Mouse (Mus musculus): ENCODE measurements around the gene Fbxw7. TPM values are rescaled to one million over a fixed set of nuclear protein-coding genes. Genes with fewer than 3 reads are reported as not detected.
A peak's percentile ranks its signal among the peaks of the same experiment; 100 is the strongest.
"Not testable (repeated sequence)": the region's sequence is repeated elsewhere in the genome, so short reads cannot be mapped to it uniquely, and the experiment has no call there.

Fbxw7 gene
- total RNA-seq, 2 experiments from 2014 or later: 8.4 to 10.0 TPM

- ATAC-seq (replicated peaks; ENCODE audit: poor library complexity): peak; percentile 58
These were observed 11.3 kb downstream of the Fbxw7 start for GRCm38 (mm10) chr3:84826405-84826804.

GRCm38 (mm10) chr3:84826938-84827337, 11.9 kb downstream of the Fbxw7 start:
- no peak for ATAC-seq (replicated peaks; ENCODE audit: poor library complexity)

- peak; percentile 70 for ATAC-seq (replicated peaks; ENCODE audit: poor library complexity)
These were observed 12.5 kb downstream of the Fbxw7 start for GRCm38 (mm10) chr3:84827617-84828016.

- no peak for ATAC-seq (replicated peaks; ENCODE audit: poor library complexity)
These were observed 14.3 kb downstream of the Fbxw7 start for GRCm38 (mm10) chr3:84829366-84829765.

GRCm38 (mm10) chr3:84836029-84836428, 21.0 kb downstream of the Fbxw7 start:
- ATAC-seq (replicated peaks; ENCODE audit: poor library complexity): 0 out of 2 replicates have a peak, but pooled peaks have one; percentile 42

- ATAC-seq (replicated peaks; ENCODE audit: poor library complexity): peak; percentile 37
These were observed 22.9 kb downstream of the Fbxw7 start for GRCm38 (mm10) chr3:84837984-84838383.

GRCm38 (mm10) chr3:84839499-84839898, 24.4 kb downstream of the Fbxw7 start:
- no peak for ATAC-seq (replicated peaks; ENCODE audit: poor library complexity)

GRCm38 (mm10) chr3:84841271-84841670, 26.2 kb downstream of the Fbxw7 start:
- no peak for ATAC-seq (replicated peaks; ENCODE audit: poor library complexity)

- ATAC-seq (replicated peaks; ENCODE audit: poor library complexity): peak; percentile 88
These were observed 27.7 kb downstream of the Fbxw7 start for GRCm38 (mm10) chr3:84842793-84843192.

GRCm38 (mm10) chr3:84843594-84843993, 28.5 kb downstream of the Fbxw7 start:
- ATAC-seq (replicated peaks; ENCODE audit: poor library complexity): peak; percentile 71

- peak; percentile 87 for ATAC-seq (replicated peaks; ENCODE audit: poor library complexity)
These were observed 33.7 kb downstream of the Fbxw7 start for GRCm38 (mm10) chr3:84848798-84849197.

- no peak for ATAC-seq (replicated peaks; ENCODE audit: poor library complexity)
These were observed 35.4 kb downstream of the Fbxw7 start for GRCm38 (mm10) chr3:84850418-84850817.

GRCm38 (mm10) chr3:84851801-84852200, 36.7 kb downstream of the Fbxw7 start:
- ATAC-seq (replicated peaks; ENCODE audit: poor library complexity): no peak

- ATAC-seq (replicated peaks; ENCODE audit: poor library complexity): no peak
These were observed 37.8 kb downstream of the Fbxw7 start for GRCm38 (mm10) chr3:84852877-84853276.

GRCm38 (mm10) chr3:84854440-84854839, 39.4 kb downstream of the Fbxw7 start:
- ATAC-seq (replicated peaks; ENCODE audit: poor library complexity): peak; percentile 82

- no peak for ATAC-seq (replicated peaks; ENCODE audit: poor library complexity)
These were observed 45.6 kb downstream of the Fbxw7 start for GRCm38 (mm10) chr3:84860669-84861068.

- ATAC-seq (replicated peaks; ENCODE audit: poor library complexity): not testable (repeated sequence)
These were observed 46.7 kb downstream of the Fbxw7 start for GRCm38 (mm10) chr3:84861817-84862216.

GRCm38 (mm10) chr3:84865684-84866083, 50.6 kb downstream of the Fbxw7 start:
- ATAC-seq (replicated peaks; ENCODE audit: poor library complexity): no peak

GRCm38 (mm10) chr3:84866866-84867265, 51.8 kb downstream of the Fbxw7 start:
- ATAC-seq (replicated peaks; ENCODE audit: poor library complexity): no peak

GRCm38 (mm10) chr3:84867434-84867975, 52.4 kb downstream of the Fbxw7 start:
- peak; percentile 37; the same call in 1 of the 2 replicates for ATAC-seq (replicated peaks; ENCODE audit: poor library complexity)

GRCm38 (mm10) chr3:84867991-84868390, 52.9 kb downstream of the Fbxw7 start:
- ATAC-seq (replicated peaks; ENCODE audit: poor library complexity): no peak

GRCm38 (mm10) chr3:84870126-84870525, 55.1 kb downstream of the Fbxw7 start:
- no peak for ATAC-seq (replicated peaks; ENCODE audit: poor library complexity)

- ATAC-seq (replicated peaks; ENCODE audit: poor library complexity): no peak
These were observed 60.2 kb downstream of the Fbxw7 start for GRCm38 (mm10) chr3:84875306-84875705.
